ENCODE assay signal across 32 mouse cellular contexts in the genomic region with DNA sequence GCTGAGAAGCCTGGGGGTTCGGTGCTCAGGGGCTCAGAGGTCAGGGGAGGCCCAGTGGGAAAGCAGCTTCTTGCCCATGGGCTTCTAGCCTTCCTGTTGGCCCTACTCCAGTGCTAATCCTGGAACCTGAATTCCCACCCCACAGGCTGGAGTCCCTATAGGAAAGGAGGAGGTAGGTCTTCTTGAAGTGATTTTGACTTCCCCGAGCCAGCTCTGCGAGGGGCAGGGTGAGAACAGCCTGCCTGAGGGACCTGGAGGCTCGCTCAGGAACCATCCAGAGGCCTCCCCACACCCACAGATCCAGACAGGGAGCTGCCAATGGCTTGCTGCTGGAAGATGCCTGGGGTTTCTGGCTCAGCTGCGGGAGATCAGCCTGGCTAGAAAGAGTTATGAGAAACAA. TPM values are rescaled to one million over a fixed set of nuclear protein-coding genes. Genes with fewer than 3 reads are reported as not detected.
DNase-seq lines count a peak whose midpoint lies in the region; ATAC-seq and TF ChIP-seq lines count a peak whose summit lies in the region.
"Had no signal": no experiment of that assay in that cellular context is flagged by ENCODE, and none has a peak within 500 bp of the region (broad histone marks: within the 10 kb centered on the region; RNA-seq: fewer than 3 reads in every experiment).

No protein-coding gene starts in this region.

- H3K4me1 ChIP-seq in heart, embryonic 11.5 days (ENCODE audit: control insufficient read depth, insufficient read depth, low read length) = peaks cover 66% of the 10 kb centered on the region
- H3K4me1 ChIP-seq in hindbrain, embryonic 12.5 days = 0 out of 2 replicates have a peak, but pooled peaks cover 3% of the 10 kb centered on the region
- H3K4me1 ChIP-seq in hindbrain, embryonic 13.5 days (replicated peaks) = peaks cover 10% of the 10 kb centered on the region
- peaks cover 80% of the 10 kb centered on the region for H3K4me1 ChIP-seq in heart, embryonic 16.5 days (ENCODE audit: control insufficient read depth, insufficient read depth, low read length)
- peaks cover 44% of the 10 kb centered on the region for H3K4me1 ChIP-seq in limb, embryonic 14.5 days (ENCODE audit: control insufficient read depth, insufficient read depth, low read length)

- peaks cover 2% of the 10 kb centered on the region; the same call in 1 of the 2 replicates for H3K36me3 ChIP-seq in heart, embryonic 11.5 days (ENCODE audit: control insufficient read depth, insufficient read depth, low read length)
- H3K36me3 ChIP-seq in hindbrain, embryonic 12.5 days = no peaks in the 10 kb centered on the region
- no peaks in the 10 kb centered on the region for H3K36me3 ChIP-seq in hindbrain, embryonic 13.5 days
- 0 out of 2 replicates have a peak, but pooled peaks cover 4% of the 10 kb centered on the region for H3K36me3 ChIP-seq in heart, embryonic 16.5 days (ENCODE audit: control insufficient read depth, insufficient read depth)
- no peaks in the 10 kb centered on the region for H3K36me3 ChIP-seq in limb, embryonic 14.5 days (ENCODE audit: control insufficient read depth, insufficient read depth, low read length)
- H3K36me3 ChIP-seq: embryonic facial prominence, embryonic 12.5 days; kidney, embryonic 15.5 days; midbrain, embryonic 12.5 days; neural tube, embryonic 15.5 days had no signal

- H3K27me3 ChIP-seq in heart, embryonic 11.5 days (ENCODE audit: control insufficient read depth, insufficient read depth, low read length) = no peaks in the 10 kb centered on the region
- H3K27me3 ChIP-seq in hindbrain, embryonic 12.5 days = no peaks in the 10 kb centered on the region; the same call in 1 of the 2 replicates
- H3K27me3 ChIP-seq in hindbrain, embryonic 13.5 days = 0 out of 2 replicates have a peak, but pooled peaks cover 13% of the 10 kb centered on the region
- H3K27me3 ChIP-seq in heart, embryonic 16.5 days (ENCODE audit: control insufficient read depth, insufficient read depth, low read length) = no peaks in the 10 kb centered on the region
- no peaks in the 10 kb centered on the region for H3K27me3 ChIP-seq in limb, embryonic 14.5 days (ENCODE audit: control insufficient read depth, insufficient read depth, low read length)
- H3K27me3 ChIP-seq: neural tube, embryonic 15.5 days had no signal

- WGBS in heart, embryonic 11.5 days (ENCODE audit: insufficient replicate concordance) = 34% methylated on average over 5 of the region's 5 CpGs
- WGBS in hindbrain, embryonic 12.5 days = 52% methylated on average over 5 of the region's 5 CpGs
- 66% methylated on average over 5 of the region's 5 CpGs for WGBS in hindbrain, embryonic 13.5 days
- 27% methylated on average over 5 of the region's 5 CpGs for WGBS in heart, embryonic 16.5 days
- 13% methylated on average over 5 of the region's 5 CpGs for WGBS in limb, embryonic 14.5 days

- no peak overlapping the region for H3K27ac ChIP-seq in heart, embryonic 11.5 days (ENCODE audit: low read depth, low read length)
- H3K27ac ChIP-seq in hindbrain, embryonic 12.5 days = peak overlapping the region; percentile 12; the same call in 1 of the 2 replicates
- H3K27ac ChIP-seq in hindbrain, embryonic 13.5 days = no peak overlapping the region
- H3K27ac ChIP-seq in heart, embryonic 16.5 days (ENCODE audit: low read length) = peak overlapping the region; percentile 81
- peak overlapping the region; percentile 52; the same call in 1 of the 2 replicates for H3K27ac ChIP-seq in limb, embryonic 14.5 days (replicated peaks; ENCODE audit: low read depth, low read length)
- H3K27ac ChIP-seq: embryonic facial prominence, embryonic 12.5 days; forebrain, embryonic 13.5 days; hindbrain, postnatal 0 days; kidney, embryonic 15.5 days; liver, embryonic 14.5 days; midbrain, embryonic 12.5 days; neural tube, embryonic 15.5 days had no signal

- no peak overlapping the region for H3K9ac ChIP-seq in heart, embryonic 11.5 days (ENCODE audit: low read depth, low read length)
- H3K9ac ChIP-seq in hindbrain, embryonic 12.5 days = no peak overlapping the region
- H3K9ac ChIP-seq in hindbrain, embryonic 13.5 days = no peak overlapping the region
- H3K9ac ChIP-seq in heart, embryonic 16.5 days (ENCODE audit: low read length) = peak overlapping the region; percentile 53
- 0 out of 2 replicates have a peak overlapping the region, but pooled peaks have one; percentile 16 for H3K9ac ChIP-seq in limb, embryonic 14.5 days (ENCODE audit: low read depth, low read length, severe bottlenecking)
- H3K9ac ChIP-seq: embryonic facial prominence, embryonic 12.5 days; forebrain, embryonic 13.5 days; kidney, embryonic 15.5 days; liver, embryonic 14.5 days; lung, embryonic 14.5 days; midbrain, embryonic 12.5 days; neural tube, embryonic 15.5 days had no signal

- H3K4me3 ChIP-seq in heart, embryonic 11.5 days (ENCODE audit: low read depth, low read length) = no peak overlapping the region
- H3K4me3 ChIP-seq in hindbrain, embryonic 12.5 days = no peak overlapping the region
- no peak overlapping the region for H3K4me3 ChIP-seq in hindbrain, embryonic 13.5 days
- H3K4me3 ChIP-seq in heart, embryonic 16.5 days (ENCODE audit: low read length) = no peak overlapping the region
- no peak overlapping the region for H3K4me3 ChIP-seq in limb, embryonic 14.5 days (replicated peaks; ENCODE audit: low read length)
- H3K4me3 ChIP-seq: embryonic facial prominence, embryonic 12.5 days; erythroblast, embryonic 14.5 days; forebrain, embryonic 13.5 days; kidney, embryonic 15.5 days; midbrain, embryonic 12.5 days; neural tube, embryonic 15.5 days had no signal

- TF ChIP-seq POLR2A in limb, embryonic 14.5 days (IDR thresholded peaks at IDR 0.05; ENCODE audit: borderline replicate concordance, extremely low read depth, insufficient read depth, insufficient read length) = no peak

- DNase-seq in heart, adult 11 months = peak; percentile 94
- DNase-seq in limb, embryonic 14.5 days (ENCODE audit: low spot score) = no peak
- no peak for DNase-seq in cerebellum, postnatal 36 days
- DNase-seq: adrenal gland, postnatal 25 days; cerebellum, adult 9-10 months; left cerebral cortex, postnatal 4 days; lung, embryonic 14.5 days had no signal

- no peaks in the 10 kb centered on the region for H3K9me3 ChIP-seq in heart, embryonic 11.5 days (replicated peaks; ENCODE audit: control insufficient read depth, low read length)
- no peaks in the 10 kb centered on the region for H3K9me3 ChIP-seq in hindbrain, embryonic 12.5 days (replicated peaks)
- H3K9me3 ChIP-seq in hindbrain, embryonic 13.5 days = no peaks in the 10 kb centered on the region
- no peaks in the 10 kb centered on the region for H3K9me3 ChIP-seq in heart, embryonic 16.5 days (replicated peaks; ENCODE audit: control insufficient read depth, low read length)
- H3K9me3 ChIP-seq in limb, embryonic 14.5 days (ENCODE audit: control insufficient read depth, low read length) = no peaks in the 10 kb centered on the region
- H3K9me3 ChIP-seq: embryonic facial prominence, embryonic 12.5 days; forebrain, embryonic 13.5 days; kidney, embryonic 15.5 days; midbrain, embryonic 12.5 days; neural tube, embryonic 15.5 days had no signal

- ATAC-seq in heart, embryonic 11.5 days (replicated peaks; ENCODE audit: insufficient number of reproducible peaks, low FRiP score, low TSS enrichment) = no peak
- no peak for ATAC-seq in hindbrain, embryonic 12.5 days (ENCODE audit: low FRiP score)
- no peak for ATAC-seq in hindbrain, embryonic 13.5 days (ENCODE audit: low FRiP score)
- ATAC-seq in heart, embryonic 16.5 days (replicated peaks; ENCODE audit: extremely low read depth, insufficient read depth, low FRiP score) = peak; percentile 29
- ATAC-seq in limb, embryonic 14.5 days (ENCODE audit: low FRiP score, low read depth) = no peak
- ATAC-seq in granulocyte monocyte progenitor cell, adult 5-6 weeks (replicated peaks; ENCODE audit: poor library complexity, severe bottlenecking) = no peak
- ATAC-seq: CD4-positive, CD25-positive, alpha-beta regulatory T cell, adult 4 months; forebrain, embryonic 13.5 days; hindbrain, postnatal 0 days; intestine, postnatal 0 days had no signal

- no peak overlapping the region for H3K4me2 ChIP-seq in heart, embryonic 11.5 days
- no peak overlapping the region for H3K4me2 ChIP-seq in hindbrain, embryonic 12.5 days (replicated peaks)
- no peak overlapping the region for H3K4me2 ChIP-seq in hindbrain, embryonic 13.5 days
- no peak overlapping the region for H3K4me2 ChIP-seq in heart, embryonic 16.5 days (ENCODE audit: low read depth, low read length)
- no peak overlapping the region for H3K4me2 ChIP-seq in limb, embryonic 14.5 days (replicated peaks; ENCODE audit: low read depth, low read length, severe bottlenecking)
- H3K4me2 ChIP-seq: embryonic facial prominence, embryonic 12.5 days; forebrain, embryonic 13.5 days; kidney, embryonic 15.5 days; lung, embryonic 14.5 days; midbrain, embryonic 12.5 days; neural tube, embryonic 15.5 days had no signal

RNA-seq across cellular contexts. Expression of a gene that starts 20.8 kb away (rescaled TPM):
- 221 and 225 TPM in 2 replicates for polyA plus RNA-seq in heart, embryonic 11.5 days (2014; fragmentation: Nextera tagmentation; extraction: Ambion mirVana)
- 0.22 and 1.9 TPM in 2 replicates for polyA plus RNA-seq in hindbrain, embryonic 12.5 days (2016; fragmentation: Nextera tagmentation; extraction: Ambion mirVana)
- polyA plus RNA-seq in hindbrain, embryonic 13.5 days (2015; fragmentation: Nextera tagmentation; extraction: Ambion mirVana) = 0.50 and 0.56 TPM in 2 replicates
- 356 and 369 TPM in 2 replicates for polyA plus RNA-seq in heart, embryonic 16.5 days (2015; fragmentation: Nextera tagmentation; extraction: Ambion mirVana)
- 37.7 and 44.1 TPM in 2 replicates for polyA plus RNA-seq in limb, embryonic 14.5 days (2012; rRNA removed)
- polyA plus RNA-seq in limb, embryonic 14.5 days (2014; fragmentation: Nextera tagmentation; extraction: Ambion mirVana) = 20.0 and 26.6 TPM in 2 replicates
- not detected in 2 replicates for total RNA-seq in granulocyte monocyte progenitor cell, adult 5-6 weeks (2014; fragmentation: Nextera tagmentation)
- total RNA-seq in granulocyte monocyte progenitor cell, adult 5-6 weeks (2017) = not detected in 2 replicates
- total RNA-seq: common myeloid progenitor, adult 5-6 weeks; megakaryocyte, adult 5-6 weeks had no signal
- polyA plus RNA-seq: CD4-positive, CD25-positive, alpha-beta regulatory T cell, adult 4 months; erythroblast, embryonic 14.5 days had no signal

RNA-seq across cellular contexts. Expression of a gene that starts 32.2 kb away (rescaled TPM):
- 4.1 and 4.2 TPM in 2 replicates for polyA plus RNA-seq in heart, embryonic 11.5 days (2014; fragmentation: Nextera tagmentation; extraction: Ambion mirVana)
- not detected in 2 replicates for polyA plus RNA-seq in hindbrain, embryonic 12.5 days (2016; fragmentation: Nextera tagmentation; extraction: Ambion mirVana)
- polyA plus RNA-seq in hindbrain, embryonic 13.5 days (2015; fragmentation: Nextera tagmentation; extraction: Ambion mirVana) = not detected in 2 replicates
- polyA plus RNA-seq in heart, embryonic 16.5 days (2015; fragmentation: Nextera tagmentation; extraction: Ambion mirVana) = 6.8 and 8.5 TPM in 2 replicates
- polyA plus RNA-seq in limb, embryonic 14.5 days (2012; rRNA removed) = 0.09 and 0.38 TPM in 2 replicates
- 0.25 and 0.50 TPM in 2 replicates for polyA plus RNA-seq in limb, embryonic 14.5 days (2014; fragmentation: Nextera tagmentation; extraction: Ambion mirVana)
- total RNA-seq in granulocyte monocyte progenitor cell, adult 5-6 weeks (2014; fragmentation: Nextera tagmentation) = not detected in 2 replicates
- total RNA-seq in granulocyte monocyte progenitor cell, adult 5-6 weeks (2017) = not detected in 2 replicates
- total RNA-seq: adrenal gland, postnatal 25 days; common myeloid progenitor, adult 5-6 weeks; gastrocnemius, adult 18-20 months; hematopoietic stem cell, adult 5-6 weeks; hindbrain, postnatal 0 days; layer of hippocampus, postnatal 10 days; left cerebral cortex, adult 8-10 months; left cerebral cortex, postnatal 4 days; megakaryocyte, adult 5-6 weeks had no signal
- polyA plus RNA-seq: brain, embryonic 14.5 days; CD4-positive, CD25-positive, alpha-beta regulatory T cell, adult 4 months; erythroblast, embryonic 14.5 days; forebrain, embryonic 13.5 days; liver, embryonic 14.5 days; lung, embryonic 14.5 days; midbrain, embryonic 12.5 days; small intestine, adult 2 months; thymus, postnatal 0 days had no signal

RNA-seq across cellular contexts. Expression of a gene that starts 45.1 kb away (rescaled TPM):
- polyA plus RNA-seq in heart, embryonic 11.5 days (2014; fragmentation: Nextera tagmentation; extraction: Ambion mirVana) = not detected in 2 replicates
- not detected in 2 replicates for polyA plus RNA-seq in hindbrain, embryonic 12.5 days (2016; fragmentation: Nextera tagmentation; extraction: Ambion mirVana)
- not detected in 2 replicates for polyA plus RNA-seq in hindbrain, embryonic 13.5 days (2015; fragmentation: Nextera tagmentation; extraction: Ambion mirVana)
- polyA plus RNA-seq in heart, embryonic 16.5 days (2015; fragmentation: Nextera tagmentation; extraction: Ambion mirVana) = not detected in 2 replicates
- polyA plus RNA-seq in limb, embryonic 14.5 days (2012; rRNA removed) = not detected in 2 replicates
- polyA plus RNA-seq in limb, embryonic 14.5 days (2014; fragmentation: Nextera tagmentation; extraction: Ambion mirVana) = not detected in 2 replicates
- not detected in 2 replicates for total RNA-seq in granulocyte monocyte progenitor cell, adult 5-6 weeks (2014; fragmentation: Nextera tagmentation)
- not detected in 2 replicates for total RNA-seq in granulocyte monocyte progenitor cell, adult 5-6 weeks (2017)
- total RNA-seq: adrenal gland, postnatal 25 days; common myeloid progenitor, adult 5-6 weeks; gastrocnemius, adult 18-20 months; hematopoietic stem cell, adult 5-6 weeks; hindbrain, postnatal 0 days; layer of hippocampus, postnatal 10 days; left cerebral cortex, adult 8-10 months; left cerebral cortex, postnatal 4 days; megakaryocyte, adult 5-6 weeks had no signal
- polyA plus RNA-seq: brain, embryonic 14.5 days; CD4-positive, CD25-positive, alpha-beta regulatory T cell, adult 4 months; embryonic facial prominence, embryonic 12.5 days; forebrain, embryonic 13.5 days; hindbrain, postnatal 0 days; intestine, postnatal 0 days; kidney, embryonic 15.5 days; large intestine, adult 2 months; liver, embryonic 14.5 days; lung, embryonic 14.5 days; midbrain, embryonic 12.5 days; neural tube, embryonic 15.5 days; small intestine, adult 2 months; thymus, postnatal 0 days had no signal

Comparison
In these comparisons a context has a peak if more than half of its experiments do, and no peak if none do; other contexts are left out.
1. H3K27ac ChIP-seq: peak in hindbrain, embryonic 12.5 days (single experiment), heart, embryonic 16.5 days (single experiment) and limb, embryonic 14.5 days (single experiment); none in heart, embryonic 11.5 days (single experiment) and hindbrain, embryonic 13.5 days (single experiment).
2. H3K9ac ChIP-seq: peak in heart, embryonic 16.5 days (single experiment) and limb, embryonic 14.5 days (single experiment); none in heart, embryonic 11.5 days (single experiment), hindbrain, embryonic 12.5 days (single experiment) and hindbrain, embryonic 13.5 days (single experiment).